Mouse (Mus musculus): ENCODE measurements around the gene Ninl.

DNA sequence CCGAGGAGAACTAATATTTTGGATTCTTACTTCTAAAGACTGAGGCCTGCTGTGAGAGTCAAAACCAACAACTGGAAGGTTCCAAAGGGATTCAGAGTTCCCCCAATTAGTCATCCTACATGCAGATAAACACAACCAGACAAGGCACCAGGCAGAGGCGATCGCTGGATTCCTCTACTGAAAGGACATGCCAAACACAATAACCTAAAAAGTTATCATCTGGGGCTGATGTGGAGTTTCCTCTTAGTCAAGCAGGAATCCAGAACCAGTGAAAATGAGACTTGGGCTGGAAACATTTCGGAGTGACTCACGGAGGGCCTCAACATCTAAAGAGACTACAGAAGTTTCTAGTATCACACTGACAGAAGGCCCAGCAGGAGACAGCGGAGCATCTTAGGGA lies 35.4 kb downstream of the Ninl start:
- TF ChIP-seq POLR2A (IDR thresholded peaks at IDR 0.05; ENCODE audit: borderline replicate concordance, control insufficient read depth, low read depth, low read length) (no peak), CTCF (IDR thresholded peaks at IDR 0.05; ENCODE audit: control insufficient read depth, insufficient read depth, low read length) (no peak)

Data from bone marrow, adult 2 months (tissue).